Mouse (Mus musculus): Measurements from ENCODE around the gene Clcc1.
"Not testable (repeated sequence)": the region's sequence is repeated elsewhere in the genome, so short reads cannot be mapped to it uniquely, and the experiment has no call there.

Clcc1 gene

DNA sequence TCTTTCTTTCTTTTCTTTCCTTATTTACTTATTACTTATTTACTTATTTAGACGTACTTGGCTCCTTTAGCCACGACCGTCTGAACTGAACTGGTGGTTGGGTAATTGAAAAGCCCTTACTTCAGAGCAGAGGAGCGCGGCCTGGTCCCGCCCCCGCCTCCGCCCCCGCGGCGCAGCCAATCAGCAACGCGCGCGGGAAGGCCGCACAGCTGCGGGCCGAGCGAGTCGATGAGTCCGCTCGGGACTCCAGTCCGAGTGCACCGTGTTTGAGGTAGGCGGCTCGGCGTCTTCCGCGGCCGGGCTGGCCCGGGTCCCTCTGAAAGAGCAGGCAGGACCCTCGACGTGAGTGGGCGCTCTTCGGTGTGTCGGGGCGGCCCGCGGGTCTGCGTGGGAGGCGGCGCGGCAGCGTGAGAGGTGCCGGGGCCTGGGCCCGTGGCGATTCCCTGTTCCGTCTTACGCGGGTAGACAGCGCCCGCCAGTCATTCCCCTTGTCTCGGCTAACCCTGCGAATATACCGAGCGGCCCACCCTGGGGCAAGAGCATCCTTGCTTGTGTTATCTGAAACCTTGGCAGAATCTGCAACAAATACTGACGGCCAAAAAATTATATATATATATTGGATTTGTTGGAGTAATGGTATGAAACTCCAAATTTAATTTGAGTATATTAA lies at the start of gene Clcc1:
Gene Clcc1, plus strand, starts transcription at position 204 of the 670 bp plus-strand sequence.
- peak; percentile 91 for DNase-seq (ENCODE audit: low spot score)

DNA sequence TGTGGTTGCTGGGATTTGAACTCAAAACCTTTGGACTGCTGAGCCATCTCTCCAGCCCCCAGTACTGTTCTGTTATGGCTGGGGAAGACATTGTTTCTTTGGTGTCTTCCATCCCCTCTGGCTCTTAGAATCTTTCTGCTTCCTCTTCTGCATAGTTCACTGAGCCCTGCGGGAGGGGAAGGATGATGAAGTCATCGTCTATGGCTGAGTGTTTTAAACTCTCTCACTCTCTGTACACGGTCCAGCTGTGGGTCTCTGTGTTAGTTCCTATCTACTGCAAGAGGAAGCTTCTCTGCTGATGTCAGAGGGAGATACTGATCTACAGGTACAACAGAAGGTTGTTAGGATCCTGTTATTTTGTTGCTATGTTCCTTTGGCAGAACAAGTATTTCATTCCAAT lies 44.8 kb upstream of the Clcc1 start:
- DNase-seq (ENCODE audit: low spot score) = no peak

DNA sequence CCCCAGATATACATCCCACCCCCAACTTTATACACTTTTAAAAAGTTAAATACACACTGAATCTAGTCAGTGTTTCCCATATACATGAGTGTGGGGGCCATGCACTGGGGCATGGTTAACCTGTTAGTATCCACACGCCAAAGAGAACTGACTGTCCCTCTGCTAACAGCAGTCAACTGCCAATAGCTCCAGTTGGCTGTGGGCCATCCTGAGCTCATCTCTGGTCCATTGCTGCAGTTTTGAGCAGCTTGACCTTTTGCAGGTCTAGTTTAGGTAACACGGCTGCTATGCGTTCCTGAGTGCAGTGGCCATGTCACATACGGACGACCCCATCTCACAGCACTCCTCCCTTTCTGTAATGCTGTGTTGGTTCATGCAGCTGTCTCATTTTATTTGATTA lies 19.0 kb upstream of the Clcc1 start:
- no peak for DNase-seq (ENCODE audit: low spot score)

DNA sequence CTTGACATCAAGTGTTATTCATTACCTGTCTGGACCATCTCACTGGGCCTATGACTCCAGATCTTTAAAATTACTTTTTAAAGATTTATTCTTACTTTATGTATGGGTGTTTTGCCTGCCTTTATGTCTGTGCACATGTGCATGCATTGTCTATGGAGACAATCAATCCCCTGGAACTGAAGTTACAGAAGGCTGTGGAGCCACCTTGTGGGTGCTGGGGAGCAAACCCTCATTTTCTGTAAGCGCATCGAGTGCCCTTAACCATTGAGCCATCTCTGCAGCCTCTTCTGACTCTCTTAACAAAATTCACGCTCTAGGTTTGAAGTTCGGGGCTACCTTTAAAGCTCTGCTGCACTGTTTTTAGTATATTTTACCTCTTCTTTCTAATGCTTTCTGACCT lies 14.3 kb upstream of the Clcc1 start:
- no peak for DNase-seq (ENCODE audit: low spot score)

DNA sequence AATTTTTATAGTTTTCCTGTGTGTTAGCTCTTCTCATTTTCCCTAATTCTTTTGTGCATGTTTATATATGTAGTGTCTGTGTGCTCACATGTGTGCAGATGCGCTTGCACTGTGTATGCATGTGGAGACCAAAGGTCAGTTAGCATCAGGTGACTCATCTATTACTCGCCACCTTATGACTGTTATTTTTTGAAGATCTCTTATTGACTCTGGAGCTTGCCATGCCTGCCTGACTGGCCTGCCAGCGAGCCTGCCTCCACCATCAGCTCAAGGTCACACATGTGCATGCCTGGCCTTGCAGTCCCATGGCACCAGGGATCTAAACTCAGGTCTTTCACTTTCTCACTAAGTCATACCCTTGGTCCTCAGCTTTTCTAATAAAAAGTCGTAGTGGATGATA lies 12.7 kb upstream of the Clcc1 start:
- DNase-seq (ENCODE audit: low spot score) = no peak

DNA sequence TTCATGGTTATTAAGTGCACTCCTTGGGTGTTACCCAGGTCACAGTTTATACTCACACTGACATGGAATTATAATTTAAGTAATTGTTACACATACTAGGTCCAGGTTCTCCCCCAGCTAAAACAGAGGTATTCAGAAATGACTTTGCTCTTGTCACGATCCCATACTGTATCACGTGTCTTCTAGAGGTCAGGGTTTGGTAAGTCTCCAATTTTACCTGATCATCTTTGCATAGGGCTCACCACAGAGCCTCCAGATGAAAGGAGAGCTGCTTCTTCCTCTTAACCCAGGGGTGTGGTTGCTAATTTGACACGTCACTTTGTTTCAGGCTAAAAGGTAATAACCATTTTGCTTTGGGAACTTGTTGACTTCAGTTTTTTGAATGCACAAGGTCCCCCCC lies 8.9 kb upstream of the Clcc1 start:
- DNase-seq (ENCODE audit: low spot score) = no peak

DNA sequence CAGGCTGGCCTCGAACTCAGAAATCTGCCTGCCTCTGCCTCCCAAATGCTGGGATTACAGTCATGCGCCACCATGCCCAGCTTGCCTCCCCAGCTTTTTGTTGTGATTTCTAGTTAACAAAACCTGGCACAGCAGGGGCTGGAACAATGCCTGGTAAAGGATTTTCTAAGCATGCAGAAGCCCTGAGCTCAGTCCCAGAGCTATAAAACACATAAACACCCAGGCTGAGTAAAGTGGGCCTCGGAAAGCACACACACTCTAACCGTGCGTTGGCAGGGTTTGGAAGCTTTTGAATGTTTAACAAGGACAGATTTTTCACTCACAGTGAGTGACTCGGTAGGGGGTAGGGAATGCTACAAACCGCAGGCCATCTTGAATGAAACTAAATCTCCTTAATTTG lies 7.7 kb upstream of the Clcc1 start:
- peak; percentile 8 for DNase-seq (ENCODE audit: low spot score)

- not testable (repeated sequence) for DNase-seq (ENCODE audit: low spot score)
These were observed 6.0 kb upstream of the Clcc1 start for GRCm38 (mm10) chr3:108647681-108648080.

GRCm38 (mm10) chr3:108652866-108653642 lies 659 bp upstream of the Clcc1 start:
- DNase-seq (ENCODE audit: low spot score) = no peak

DNA sequence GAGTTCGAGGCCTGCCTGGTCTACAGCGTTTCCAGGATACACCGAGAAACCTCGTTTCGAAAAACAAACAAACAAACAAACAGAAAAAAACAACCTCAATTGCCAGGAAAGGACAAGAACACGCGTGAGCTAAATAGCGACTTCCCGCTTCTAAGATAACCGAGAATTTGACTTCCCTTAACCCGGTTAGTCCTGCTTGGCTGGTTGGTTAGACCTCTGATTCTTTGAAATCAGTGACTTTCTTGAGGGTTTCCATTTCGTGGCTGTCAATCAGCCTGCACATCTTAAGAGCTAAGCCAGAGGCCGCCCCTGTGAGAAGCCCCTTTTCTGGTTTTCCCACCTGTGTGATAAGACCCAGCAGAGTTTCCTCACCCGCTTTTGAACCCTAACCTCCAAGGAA lies 853 bp downstream of the Clcc1 start:
- DNase-seq (ENCODE audit: low spot score) = no peak

DNA sequence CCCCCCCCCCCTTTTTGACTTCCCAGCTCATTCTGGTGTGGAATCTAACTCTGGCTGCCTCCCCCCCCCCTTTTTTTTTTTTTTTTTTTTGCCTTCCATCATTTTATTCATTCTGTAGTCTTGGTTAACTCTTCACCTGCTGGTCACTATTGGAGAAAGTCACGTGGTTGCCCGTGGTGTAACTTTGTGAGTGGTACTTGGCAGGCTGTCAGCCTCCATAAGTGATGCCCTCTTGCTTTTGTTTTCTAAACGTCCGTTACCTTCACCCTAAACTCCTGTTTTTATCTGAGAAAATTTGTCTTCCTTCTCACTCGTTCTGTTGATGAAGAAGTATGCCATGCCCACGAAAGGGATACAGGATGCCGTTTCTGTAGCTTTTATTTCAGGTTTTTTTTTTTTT lies 1.8 kb downstream of the Clcc1 start:
- DNase-seq (ENCODE audit: low spot score) = no peak

- no peak for DNase-seq (ENCODE audit: low spot score)
These were observed 4.9 kb downstream of the Clcc1 start for GRCm38 (mm10) chr3:108658612-108659011.

DNA sequence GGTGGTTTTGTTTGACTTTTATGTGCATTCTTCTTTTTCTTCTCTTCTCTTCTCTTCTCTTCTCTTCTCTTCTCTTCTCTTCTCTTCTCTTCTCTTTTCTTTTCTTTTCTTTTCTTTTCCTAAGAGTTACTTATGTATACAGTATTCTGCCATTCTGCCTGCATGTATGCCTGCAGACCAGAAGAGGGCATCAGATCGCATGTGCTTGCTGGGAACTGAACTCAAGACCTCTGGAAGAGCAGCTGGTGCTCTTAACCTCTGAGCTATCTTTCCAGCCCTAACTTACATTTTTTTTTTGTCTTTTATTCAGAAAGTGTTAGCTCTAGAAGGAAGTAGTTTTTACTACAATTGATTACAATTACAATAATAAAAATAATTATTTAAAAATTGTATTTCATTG lies 7.2 kb downstream of the Clcc1 start:
- no peak for DNase-seq (ENCODE audit: low spot score)

- DNase-seq (ENCODE audit: low spot score) = no peak
These were observed 22.9 kb downstream of the Clcc1 start for GRCm38 (mm10) chr3:108676616-108677015.

GRCm38 (mm10) chr3:108681004-108681403 lies 27.3 kb downstream of the Clcc1 start:
- no peak for DNase-seq (ENCODE audit: low spot score)

DNA sequence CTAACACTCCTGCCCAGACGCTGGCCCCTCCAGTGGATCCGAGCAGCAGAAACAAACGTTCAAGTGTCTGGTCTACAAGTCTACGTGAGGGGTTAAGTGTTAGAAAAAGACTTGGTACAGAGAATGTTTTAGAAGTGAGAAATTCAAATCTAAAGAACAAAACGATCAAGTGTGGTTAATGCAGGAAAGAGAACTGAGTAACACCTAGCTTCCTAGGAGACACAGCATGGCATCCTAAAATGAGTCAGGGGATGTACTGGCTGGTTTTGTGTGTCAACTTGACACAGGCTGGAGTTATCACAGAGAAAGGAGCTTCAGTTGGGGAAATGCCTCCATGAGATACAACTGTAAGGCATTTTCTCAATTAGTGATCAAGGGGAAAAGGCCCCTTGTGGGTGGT lies 29.9 kb downstream of the Clcc1 start:
- not testable (repeated sequence) for DNase-seq (ENCODE audit: low spot score)

- no peak for DNase-seq (ENCODE audit: low spot score)
These were observed 32.0 kb downstream of the Clcc1 start for GRCm38 (mm10) chr3:108685701-108686100.

DNA sequence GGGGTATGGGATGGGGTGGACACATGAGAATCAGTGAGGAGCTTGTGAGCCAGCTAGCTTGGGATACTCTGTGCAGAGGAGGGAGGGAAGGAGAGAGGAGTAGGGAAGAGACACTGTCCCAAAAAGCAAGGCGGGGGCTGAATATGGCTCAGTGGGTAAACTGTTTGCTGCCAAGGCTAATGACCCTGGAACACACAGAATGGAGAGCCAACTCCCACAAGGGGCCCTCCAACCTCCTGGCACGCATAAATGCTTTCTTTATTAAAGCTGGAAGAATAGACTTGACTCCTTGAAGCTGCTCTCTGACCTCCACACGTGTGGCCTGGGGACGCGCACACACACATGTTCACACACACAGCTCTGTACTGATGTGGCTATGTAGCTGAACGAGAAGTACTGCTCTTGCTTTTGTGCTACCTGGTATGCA lies 35.3 kb downstream of the Clcc1 start:
- DNase-seq (ENCODE audit: low spot score) = no peak

GRCm38 (mm10) chr3:108689446-108689845 lies 35.7 kb downstream of the Clcc1 start:
- no peak for DNase-seq (ENCODE audit: low spot score)

DNA sequence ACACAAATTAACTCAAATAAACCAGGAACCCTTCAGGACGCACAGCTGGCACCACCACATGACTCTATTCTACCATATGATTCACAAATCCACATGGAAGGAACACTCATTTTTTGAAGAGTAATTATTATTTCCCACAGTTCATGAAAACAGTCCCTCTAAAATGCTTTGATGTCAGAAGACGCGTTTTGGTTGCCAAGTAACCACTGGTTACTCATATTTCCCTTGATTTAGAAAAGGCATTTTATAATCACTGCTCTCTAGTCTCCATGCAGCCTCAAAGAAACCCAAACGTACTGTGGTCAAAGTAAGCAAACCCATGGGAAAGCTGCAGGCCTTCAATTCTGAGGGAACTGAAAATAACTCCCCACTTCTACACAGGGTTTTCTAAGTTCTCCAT lies 36.3 kb downstream of the Clcc1 start:
- no peak for DNase-seq (ENCODE audit: low spot score)

DNA sequence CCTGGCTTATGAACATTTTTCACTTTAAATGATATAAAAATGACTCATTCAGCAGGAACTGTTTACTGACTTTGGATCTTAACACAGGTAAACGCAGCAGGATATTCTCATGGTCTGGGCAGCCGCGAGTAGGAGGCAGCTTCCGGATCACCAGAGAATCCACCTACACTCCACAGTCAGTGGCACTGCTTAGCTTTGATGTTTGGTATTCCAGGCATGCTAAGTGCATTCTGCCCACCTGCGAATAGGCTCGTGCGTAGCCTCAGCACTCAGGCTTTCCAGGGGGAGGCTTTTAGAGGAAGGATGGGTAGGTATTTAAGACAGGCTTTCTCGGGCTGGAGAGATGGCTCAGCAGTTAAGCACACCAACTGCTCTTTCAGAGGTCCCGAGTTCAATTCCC lies 40.6 kb downstream of the Clcc1 start:
- DNase-seq (ENCODE audit: low spot score) = no peak

DNA sequence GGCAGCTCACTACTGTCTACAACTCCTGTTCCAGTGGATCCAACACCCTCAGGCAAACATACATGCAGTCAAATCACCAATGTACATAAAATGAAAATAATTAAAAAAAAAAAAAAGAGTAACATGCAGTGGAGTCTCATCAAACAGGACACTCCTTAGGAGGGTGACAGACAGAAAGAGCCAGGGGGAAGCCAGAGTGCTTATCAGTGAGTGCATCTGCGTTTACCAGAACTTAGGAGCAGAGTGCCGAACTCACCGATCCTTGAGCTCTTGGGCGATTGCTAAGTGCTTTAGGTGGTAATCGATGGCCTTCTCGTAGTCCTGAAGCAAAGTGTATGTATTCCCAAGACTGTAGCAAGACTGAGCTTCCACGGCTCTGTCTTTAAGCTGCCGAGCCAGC lies 44.9 kb downstream of the Clcc1 start:
- DNase-seq (ENCODE audit: low spot score) = no peak

DNA sequence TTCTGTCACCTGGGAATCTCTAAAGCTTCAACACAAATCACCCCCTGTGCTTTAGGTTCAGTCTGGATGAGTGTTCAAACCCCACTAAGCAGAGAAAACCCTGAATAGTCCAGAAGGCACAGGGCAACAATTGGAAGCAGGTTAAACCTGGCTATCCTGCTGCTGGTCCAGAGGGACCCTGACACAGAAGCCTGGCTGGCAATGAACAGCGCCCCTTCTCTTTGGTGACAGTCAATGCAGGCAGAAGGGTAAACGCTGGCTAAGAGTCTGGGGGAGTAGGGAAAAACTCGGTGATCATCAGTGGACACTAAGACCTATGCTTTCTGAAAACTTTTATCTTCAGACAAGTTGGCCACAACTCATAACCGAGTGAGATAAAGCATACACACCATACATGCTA lies 46.1 kb downstream of the Clcc1 start:
- no peak for DNase-seq (ENCODE audit: low spot score)

DNA sequence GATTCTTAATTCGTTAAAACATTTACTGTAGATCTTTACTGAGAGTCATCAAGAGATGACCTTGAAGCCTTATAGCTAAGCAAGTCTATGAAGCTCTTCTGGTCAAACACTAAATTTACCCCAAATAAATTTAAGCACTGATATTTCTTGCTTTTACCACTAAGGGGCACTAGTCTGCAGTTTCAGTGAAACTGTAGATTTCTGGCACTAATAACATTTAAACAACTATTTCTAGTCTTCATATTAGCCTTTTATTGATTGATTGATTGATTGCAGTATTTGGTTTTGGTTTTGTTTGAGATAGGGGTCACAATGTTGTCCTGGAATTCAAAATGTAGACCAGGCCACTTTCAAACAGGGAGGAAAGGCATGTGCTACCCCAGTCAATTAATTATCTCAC lies 47.5 kb downstream of the Clcc1 start:
- DNase-seq (ENCODE audit: low spot score) = no peak
